Mouse (Mus musculus): ENCODE data around the gene Pgap3. TPM values are rescaled to one million over a fixed set of nuclear protein-coding genes. Genes with fewer than 3 reads are reported as not detected.

The Pgap3 gene
- polyA plus RNA-seq, 1 experiment from 2014 or later, result 5.6 TPM

GRCm38 (mm10) chr11:98369337-98369736 is 31.0 kb downstream of the Pgap3 start:
- WGBS, result 87% methylated on average over 6 of the region's 6 CpGs
- Histone ChIP-seq H3K27ac (ENCODE audit: low read depth, low read length) (no peak overlapping the region), H3K9me3 (ENCODE audit: control insufficient read depth, low read length) (no peaks in the 10 kb centered on the region), H3K27me3 (ENCODE audit: control insufficient read depth, insufficient read depth, low read length) (no peaks in the 10 kb centered on the region), H3K9ac (ENCODE audit: low read length) (no peak overlapping the region), H3K4me3 (ENCODE audit: low read depth, low read length) (no peak overlapping the region), H3K4me2 (no peak overlapping the region), H3K4me1 (ENCODE audit: control insufficient read depth, insufficient read depth, low read length) (peaks cover 21% of the 10 kb centered on the region), H3K36me3 (ENCODE audit: control insufficient read depth, insufficient read depth, low read length) (no peaks in the 10 kb centered on the region; the same call in 1 of the 2 replicates)
- ATAC-seq (ENCODE audit: low FRiP score), result no peak
- DNase-seq (ENCODE audit: low spot score, missing footprints), result no peak

- 89% methylated on average over 7 of the region's 7 CpGs for WGBS
Observed at GRCm38 (mm10) chr11:98367863-98368186, 32.5 kb downstream of the Pgap3 start.

DNA sequence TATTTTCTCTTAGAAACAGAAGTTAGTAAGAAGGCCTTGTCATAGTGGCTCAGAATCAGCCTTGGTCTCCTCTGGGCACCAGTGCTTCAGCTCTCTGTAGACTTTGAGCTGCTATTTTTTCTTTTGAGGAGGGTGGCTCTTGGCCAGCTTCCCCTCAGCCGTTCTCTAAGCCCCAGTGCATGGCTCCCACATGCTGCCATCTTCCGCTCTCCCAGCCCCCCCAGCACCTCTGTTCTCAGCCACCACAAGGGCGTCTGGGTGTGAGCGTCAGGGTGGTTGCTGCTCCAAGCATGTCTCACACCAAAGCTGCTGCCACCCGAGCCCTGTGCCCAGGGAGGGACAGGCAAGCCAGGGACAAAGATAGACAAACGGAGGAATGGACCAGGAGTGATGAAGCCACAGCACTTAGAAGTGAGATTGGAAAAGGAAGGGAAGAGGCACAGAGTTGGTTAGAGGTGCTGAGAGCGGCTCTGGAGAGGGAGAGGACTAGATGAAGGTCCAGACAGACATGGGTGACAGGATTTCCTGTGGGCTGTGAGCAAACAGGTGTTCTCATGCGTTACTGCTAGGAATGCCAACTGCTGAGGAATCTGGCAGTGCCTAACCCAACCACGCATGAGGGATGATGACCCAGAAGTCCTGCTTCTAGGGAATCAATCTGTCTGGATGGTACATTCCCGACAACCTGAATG is 33.0 kb downstream of the Pgap3 start:
- Histone ChIP-seq H3K27me3 (ENCODE audit: control insufficient read depth, insufficient read depth, low read length) (no peaks in the 10 kb centered on the region), H3K4me3 (ENCODE audit: low read depth, low read length) (no peak overlapping the region), H3K4me1 (ENCODE audit: control insufficient read depth, insufficient read depth, low read length) (peaks cover 17% of the 10 kb centered on the region), H3K4me2 (no peak overlapping the region), H3K27ac (ENCODE audit: low read depth, low read length) (no peak overlapping the region), H3K36me3 (ENCODE audit: control insufficient read depth, insufficient read depth, low read length) (no peaks in the 10 kb centered on the region; the same call in 1 of the 2 replicates), H3K9ac (ENCODE audit: low read length) (no peak overlapping the region), H3K9me3 (ENCODE audit: control insufficient read depth, low read length) (no peaks in the 10 kb centered on the region)
- DNase-seq (ENCODE audit: low spot score, missing footprints) (no peak), ATAC-seq (ENCODE audit: low FRiP score) (no peak)
- WGBS, result 83% methylated on average over 10 of the region's 10 CpGs

More at GRCm38 (mm10) chr11:98367863-98368186, 32.5 kb downstream of the Pgap3 start:
- H3K9me3 ChIP-seq (ENCODE audit: control insufficient read depth, low read length), result no peaks in the 10 kb centered on the region
- no peak for ATAC-seq (ENCODE audit: low FRiP score)
- no peak overlapping the region for H3K4me3 ChIP-seq (ENCODE audit: low read depth, low read length)
- H3K36me3 ChIP-seq (ENCODE audit: control insufficient read depth, insufficient read depth, low read length), result no peaks in the 10 kb centered on the region; the same call in 1 of the 2 replicates
- H3K9ac ChIP-seq (ENCODE audit: low read length), result no peak overlapping the region
- H3K4me1 ChIP-seq (ENCODE audit: control insufficient read depth, insufficient read depth, low read length), result peaks cover 20% of the 10 kb centered on the region
- DNase-seq (ENCODE audit: low spot score, missing footprints), result peak; percentile 49
- H3K27ac ChIP-seq (ENCODE audit: low read depth, low read length), result no peak overlapping the region
- no peak overlapping the region for H3K4me2 ChIP-seq
- H3K27me3 ChIP-seq (ENCODE audit: control insufficient read depth, insufficient read depth, low read length), result no peaks in the 10 kb centered on the region

DNA sequence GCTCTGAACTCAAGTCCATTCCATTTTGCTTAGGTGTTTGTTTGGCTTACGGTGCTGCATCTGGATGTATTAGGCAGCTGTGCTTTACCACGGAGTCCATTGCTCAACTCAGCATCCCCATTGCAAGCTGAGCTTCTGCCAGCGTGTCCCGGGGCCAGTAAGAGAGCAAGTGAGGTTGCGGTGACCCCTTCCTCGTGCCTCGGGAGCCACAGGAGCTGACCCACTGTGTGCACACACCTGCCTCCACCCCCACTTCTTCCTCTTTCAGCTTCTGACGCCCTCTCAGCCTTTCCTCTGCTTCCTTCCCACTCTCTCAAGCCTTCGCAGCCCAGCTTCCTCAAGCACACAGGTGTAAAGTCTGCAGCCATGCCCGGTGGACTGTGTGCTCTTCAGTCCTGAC is 34.0 kb downstream of the Pgap3 start:
- Histone ChIP-seq H3K9ac (ENCODE audit: low read length) (no peak overlapping the region), H3K4me2 (no peak overlapping the region), H3K36me3 (ENCODE audit: control insufficient read depth, insufficient read depth, low read length) (no peaks in the 10 kb centered on the region; the same call in 1 of the 2 replicates), H3K9me3 (ENCODE audit: control insufficient read depth, low read length) (no peaks in the 10 kb centered on the region), H3K4me1 (ENCODE audit: control insufficient read depth, insufficient read depth, low read length) (peaks cover 14% of the 10 kb centered on the region), H3K27ac (ENCODE audit: low read depth, low read length) (no peak overlapping the region), H3K4me3 (ENCODE audit: low read depth, low read length) (no peak overlapping the region), H3K27me3 (ENCODE audit: control insufficient read depth, insufficient read depth, low read length) (no peaks in the 10 kb centered on the region)
- DNase-seq (ENCODE audit: low spot score, missing footprints) (no peak), ATAC-seq (ENCODE audit: low FRiP score) (no peak)
- WGBS, result 80% methylated on average over 10 of the region's 10 CpGs

DNA sequence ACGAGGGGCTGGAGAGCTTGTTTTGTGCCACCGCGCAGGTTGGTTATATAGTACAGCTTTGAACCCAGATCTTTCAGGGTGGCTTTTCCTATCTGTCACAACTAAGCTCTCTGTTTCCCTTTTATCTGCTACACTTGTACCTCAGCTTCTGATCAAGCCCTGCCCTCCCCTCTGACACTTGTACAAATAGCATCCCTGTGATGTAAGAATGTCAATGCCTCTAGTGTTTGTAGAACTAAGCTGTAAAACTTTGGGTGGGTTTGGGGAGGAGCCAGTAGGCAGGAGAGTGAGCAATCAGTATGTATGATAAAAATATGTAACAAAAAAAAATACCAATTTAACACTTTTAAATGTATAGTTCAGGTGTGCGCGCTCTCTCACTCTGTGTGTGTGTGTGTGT is 35.9 kb downstream of the Pgap3 start:
- Histone ChIP-seq H3K4me1 (ENCODE audit: control insufficient read depth, insufficient read depth, low read length) (peaks cover 24% of the 10 kb centered on the region), H3K4me2 (no peak overlapping the region), H3K36me3 (ENCODE audit: control insufficient read depth, insufficient read depth, low read length) (no peaks in the 10 kb centered on the region; the same call in 1 of the 2 replicates), H3K9ac (ENCODE audit: low read length) (no peak overlapping the region), H3K27ac (ENCODE audit: low read depth, low read length) (no peak overlapping the region), H3K9me3 (ENCODE audit: control insufficient read depth, low read length) (no peaks in the 10 kb centered on the region), H3K4me3 (ENCODE audit: low read depth, low read length) (no peak overlapping the region), H3K27me3 (ENCODE audit: control insufficient read depth, insufficient read depth, low read length) (no peaks in the 10 kb centered on the region)
- 94% methylated on average over 5 of the region's 5 CpGs for WGBS
- ATAC-seq (ENCODE audit: low FRiP score), result no peak
- peak; percentile 37 for DNase-seq (ENCODE audit: low spot score, missing footprints)

DNA sequence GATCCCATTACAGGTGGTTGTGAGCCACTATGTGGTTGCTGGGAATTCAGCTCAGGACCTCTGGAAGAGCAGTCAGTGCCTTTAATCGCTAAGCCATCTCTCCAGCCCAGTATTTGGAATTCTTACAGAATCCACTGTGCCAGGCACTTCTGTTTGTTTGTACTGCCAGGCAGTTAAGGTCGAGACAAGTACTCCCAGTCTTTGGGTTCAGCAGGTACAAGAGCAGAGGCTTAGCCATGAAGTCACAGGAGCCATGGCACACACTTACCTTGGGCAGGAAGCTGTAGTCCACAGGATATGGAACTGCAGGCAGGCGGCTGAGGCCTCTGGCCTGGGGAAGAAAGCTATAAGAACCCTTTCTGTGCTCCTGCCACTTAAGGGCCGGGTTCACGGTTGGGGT is 36.5 kb downstream of the Pgap3 start:
- Histone ChIP-seq H3K27me3 (ENCODE audit: control insufficient read depth, insufficient read depth, low read length) (no peaks in the 10 kb centered on the region), H3K36me3 (ENCODE audit: control insufficient read depth, insufficient read depth, low read length) (no peaks in the 10 kb centered on the region; the same call in 1 of the 2 replicates)
- ATAC-seq (ENCODE audit: low FRiP score), result no peak

DNA sequence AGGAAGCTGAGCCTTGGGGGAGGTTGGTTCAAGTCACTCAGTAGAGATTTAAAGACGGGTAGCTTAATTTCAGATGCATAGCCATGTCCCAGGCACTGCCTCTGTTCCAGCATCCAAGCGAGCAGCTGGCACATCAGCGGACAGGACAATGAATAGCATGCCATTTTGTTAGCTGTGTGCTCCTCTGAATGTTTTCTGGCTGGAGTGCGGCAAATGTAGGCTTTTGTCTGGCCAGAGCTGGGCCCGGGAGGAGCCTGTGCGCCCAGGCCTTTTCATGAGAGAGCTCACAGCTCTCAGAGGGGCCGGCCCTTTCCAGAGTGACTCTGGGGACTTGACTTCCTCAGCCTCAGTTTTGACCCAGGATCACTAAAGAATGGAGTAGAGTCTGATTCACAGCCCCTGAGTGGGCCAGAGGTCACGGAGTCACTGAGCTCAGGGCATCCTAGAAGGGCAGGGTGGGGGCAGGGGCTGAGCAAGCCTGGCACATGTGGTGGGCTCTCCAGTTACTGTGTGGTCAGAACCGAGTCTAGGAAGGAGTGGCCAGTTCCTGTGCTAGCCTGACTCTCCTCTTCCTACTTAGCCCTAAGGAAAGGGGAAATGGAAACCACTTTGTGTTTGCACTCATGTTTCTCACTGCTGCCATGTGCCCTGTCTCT is 39.3 kb downstream of the Pgap3 start:
- no peak overlapping the region for H3K4me3 ChIP-seq (ENCODE audit: low read depth, low read length)
- no peaks in the 10 kb centered on the region for H3K36me3 ChIP-seq (ENCODE audit: control insufficient read depth, insufficient read depth, low read length)
- peak overlapping the region; percentile 52 for H3K9ac ChIP-seq (ENCODE audit: low read length)
- no peaks in the 10 kb centered on the region for H3K27me3 ChIP-seq (ENCODE audit: control insufficient read depth, insufficient read depth, low read length)
- WGBS, result 39% methylated on average over 9 of the region's 9 CpGs
- H3K27ac ChIP-seq (ENCODE audit: low read depth, low read length), result peak overlapping the region; percentile 68
- peaks cover 33% of the 10 kb centered on the region for H3K4me1 ChIP-seq (ENCODE audit: control insufficient read depth, insufficient read depth, low read length)
- no peaks in the 10 kb centered on the region for H3K9me3 ChIP-seq (ENCODE audit: control insufficient read depth, low read length)
- DNase-seq (ENCODE audit: low spot score, missing footprints), result peak; percentile 79
- ATAC-seq (ENCODE audit: low FRiP score), result no peak
- peak overlapping the region; percentile 22 for H3K4me2 ChIP-seq

More for the DNA sequence above, 36.5 kb downstream of the Pgap3 start:
- peak; percentile 12 for DNase-seq (ENCODE audit: low spot score, missing footprints)
- 91% methylated on average over 5 of the region's 5 CpGs for WGBS
- no peak overlapping the region for H3K27ac ChIP-seq (ENCODE audit: low read depth, low read length)
- no peaks in the 10 kb centered on the region for H3K9me3 ChIP-seq (ENCODE audit: control insufficient read depth, low read length)
- peaks cover 30% of the 10 kb centered on the region for H3K4me1 ChIP-seq (ENCODE audit: control insufficient read depth, insufficient read depth, low read length)
- no peak overlapping the region for H3K4me3 ChIP-seq (ENCODE audit: low read depth, low read length)
- no peak overlapping the region for H3K4me2 ChIP-seq
- H3K9ac ChIP-seq (ENCODE audit: low read length), result no peak overlapping the region

DNA sequence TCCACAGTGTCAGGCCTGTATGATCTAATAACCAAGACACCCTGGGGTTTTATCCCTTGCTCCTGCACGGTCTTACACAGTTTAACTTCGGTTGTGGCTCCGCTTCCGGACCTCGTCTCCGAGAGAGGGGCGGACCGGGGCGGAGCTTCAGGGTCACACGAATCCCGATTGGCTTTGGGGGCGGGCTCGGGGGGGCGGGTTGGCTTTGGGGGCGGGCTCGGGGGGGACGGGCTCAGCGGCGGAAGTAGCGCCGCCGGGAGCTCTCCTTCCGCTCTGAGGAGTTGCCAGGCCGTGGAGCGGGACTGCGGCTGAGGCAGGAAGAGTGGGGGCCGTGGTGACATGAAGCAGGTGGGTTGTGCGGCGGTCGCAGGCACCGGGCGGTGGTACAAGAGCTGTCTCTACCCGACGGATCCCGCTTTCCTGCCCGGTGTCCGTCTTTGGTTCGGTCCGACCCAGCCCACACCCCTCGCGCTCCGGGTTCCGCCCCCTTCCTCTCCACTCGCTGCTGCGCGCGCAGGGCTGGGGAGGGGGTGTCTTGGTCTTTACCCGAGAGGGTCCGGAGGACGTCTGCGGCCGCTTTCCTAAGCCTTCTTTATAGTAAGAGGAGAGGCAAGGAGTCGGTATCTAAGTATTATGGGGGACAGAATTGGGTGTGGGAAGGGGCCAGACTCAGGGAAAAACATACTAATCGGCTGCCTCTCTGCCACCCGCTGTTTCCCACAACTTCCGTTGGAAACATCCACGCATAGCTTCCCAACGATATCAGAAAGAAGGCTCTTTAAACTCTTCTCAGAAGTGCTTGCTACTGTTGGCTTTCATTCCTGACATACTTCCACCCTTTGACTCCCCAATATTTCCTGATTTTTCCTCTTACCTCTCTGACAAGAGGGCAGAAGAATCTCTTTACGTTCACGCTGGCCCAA is 41.9 kb downstream of the Pgap3 start, which contains the start of gene Stard3:
Stard3 (plus strand) TSS at position 208 of the 923 bp plus-strand sequence.
- no peaks in the 10 kb centered on the region for H3K36me3 ChIP-seq (ENCODE audit: control insufficient read depth, insufficient read depth, low read length)
- H3K4me3 ChIP-seq (ENCODE audit: low read depth, low read length), result peak within 1 kb of the TSS; percentile 77
- peak within 1 kb of the TSS; percentile 81 for H3K9ac ChIP-seq (ENCODE audit: low read length)
- DNase-seq (ENCODE audit: low spot score, missing footprints) (peak; percentile 99), ATAC-seq (ENCODE audit: low FRiP score) (peak; percentile 88)
- peaks cover 6% of the 10 kb centered on the region; the same call in 1 of the 2 replicates for H3K27me3 ChIP-seq (ENCODE audit: control insufficient read depth, insufficient read depth, low read length)
- no peaks in the 10 kb centered on the region for H3K9me3 ChIP-seq (ENCODE audit: control insufficient read depth, low read length)
- WGBS, result 1% methylated on average over 58 of the region's 60 CpGs
- H3K4me2 ChIP-seq, result peak within 1 kb of the TSS; percentile 85
- H3K4me1 ChIP-seq (ENCODE audit: control insufficient read depth, insufficient read depth, low read length), result peaks cover 33% of the 10 kb centered on the region
- peak within 1 kb of the TSS; percentile 71 for H3K27ac ChIP-seq (ENCODE audit: low read depth, low read length)
